Mouse (Mus musculus): ENCODE measurements around the gene Heph. TPM values are rescaled to one million over a fixed set of nuclear protein-coding genes. Genes with fewer than 3 reads are reported as not detected.

The Heph gene
- 1.5 TPM for polyA plus RNA-seq (2014; fragmentation: Illumina TruSeq; extraction: RNeasy Lipid Tissue Mini Kit (QIAGEN cat#74804); ENCODE audit: low read depth, low replicate concordance)

GRCm38 (mm10) chrX:96455149-96455548 lies at the start of gene Heph:
Gene Heph (plus strand): TSS chrX:96455359.

DNA sequence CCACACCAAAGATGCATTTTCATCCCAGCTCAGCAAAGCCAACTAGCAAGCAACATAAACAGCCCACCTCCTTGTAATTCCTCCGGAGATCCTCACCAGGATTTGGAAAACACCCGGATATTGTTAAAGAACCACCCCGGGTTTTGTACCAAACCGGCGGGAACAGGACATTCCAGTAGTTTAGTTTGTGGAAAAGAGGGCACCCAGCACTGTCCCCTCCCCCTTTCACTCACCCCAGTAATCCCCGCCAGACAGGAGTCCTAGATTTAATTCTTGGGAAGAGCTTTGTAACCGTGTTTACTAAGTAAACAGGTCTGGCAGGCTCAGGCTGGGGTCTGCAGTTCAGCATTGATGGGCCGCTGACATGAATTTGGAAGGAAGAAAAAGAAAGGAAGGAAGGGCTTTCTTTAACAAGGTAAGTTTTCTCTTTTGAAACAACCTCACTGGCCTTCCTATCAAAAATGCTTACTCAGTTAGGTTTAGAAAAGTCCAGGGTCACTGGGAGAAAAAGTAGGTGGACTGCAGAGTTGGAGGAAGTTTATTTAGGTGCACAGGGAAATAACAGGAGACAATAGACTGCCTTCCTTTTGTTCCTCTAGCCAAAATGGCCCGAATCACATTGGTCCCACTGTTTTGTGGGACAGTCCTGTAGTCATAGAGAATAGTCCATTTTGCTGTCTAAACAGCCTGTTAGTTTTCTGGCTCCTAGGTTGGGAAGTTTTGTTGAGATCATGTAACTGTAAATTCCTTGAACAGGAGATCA lies 1.2 kb downstream of the Heph start, which contains the start of gene Hsf3:
Gene Hsf3 (minus strand): TSS at position 94 of the 763 bp plus-strand sequence.

Other genes with a start within 250 kb of the Heph start
- gene Vsig4, start 161.9 kb upstream of the Heph start, polyA plus RNA-seq (2014; fragmentation: Illumina TruSeq; extraction: RNeasy Lipid Tissue Mini Kit (QIAGEN cat#74804); ENCODE audit: low read depth, low replicate concordance) = 99.3 TPM
- gene Hsf3, start 935 bp downstream of the Heph start, polyA plus RNA-seq (2014; fragmentation: Illumina TruSeq; extraction: RNeasy Lipid Tissue Mini Kit (QIAGEN cat#74804); ENCODE audit: low read depth, low replicate concordance) = not detected

Data from liver, adult 10 weeks (tissue).